Mouse (Mus musculus) kidney, postnatal 10 days (tissue): ENCODE measurements around the gene Srsy.
"Not testable (repeated sequence)": the region's sequence is repeated elsewhere in the genome, so short reads cannot be mapped to it uniquely, and the experiment has no call there.

Source experiments
- DNase-seq: peaks from one replicate; pipeline ENCODE4 v3.0.0; 2021; ENCODE audit warnings: mixed read lengths

The Srsy gene

DNA sequence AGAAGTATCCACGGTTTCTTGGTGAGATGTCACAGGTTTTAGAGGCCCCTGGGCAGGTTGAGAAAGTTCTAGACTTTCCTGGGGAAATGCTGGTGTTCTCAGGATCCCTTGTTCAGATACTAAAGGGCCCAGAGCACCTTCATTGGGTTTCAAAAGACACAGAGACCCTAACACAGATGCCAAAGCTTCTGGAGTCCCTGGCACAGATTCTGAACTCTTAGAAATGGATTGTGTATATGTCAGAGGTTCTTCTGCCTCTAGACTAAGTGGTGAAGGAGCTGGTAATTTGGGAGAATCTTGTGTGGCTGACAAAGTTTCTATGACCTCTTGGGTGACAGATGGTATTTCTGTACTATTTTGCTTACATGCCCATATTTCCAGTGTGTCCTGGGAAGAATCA is at the start of gene Srsy:
TSS of gene Srsy (minus strand) at position 101 of the 400 bp plus-strand sequence.
- DNase-seq: not testable (repeated sequence)
